Mouse (Mus musculus) myocyte (in vitro differentiated cells): ENCODE results near the gene Btbd35f7. TPM values are rescaled to one million over a fixed set of nuclear protein-coding genes. Genes with fewer than 3 reads are reported as not detected.
"Not testable (repeated sequence)": the region's sequence is repeated elsewhere in the genome, so short reads cannot be mapped to it uniquely, and the experiment has no call there.

Experiments
- H3K27me3 ChIP-seq: one replicate; pipeline ENCODE4 v1.6.1; 2011; ENCODE audit not compliant: control insufficient read depth, insufficient read depth, insufficient read length
- H3K36me3 ChIP-seq: one replicate; pipeline ENCODE4 v1.6.1; 2011; ENCODE audit not compliant: control insufficient read depth, insufficient read depth
- H3K4me2 ChIP-seq: one replicate; pipeline ENCODE4 v1.6.1; 2011; ENCODE audit warnings: low read depth, control low read depth
- H3K4me3 ChIP-seq: one replicate; pipeline ENCODE4 v1.5.1; 2011; ENCODE audit warnings: mild to moderate bottlenecking, control low read depth, moderate library complexity
- H3K79me2 ChIP-seq: one replicate; pipeline ENCODE4 v1.6.1; 2011; ENCODE audit not compliant: control insufficient read depth, insufficient read depth
- H3ac ChIP-seq: one replicate; pipeline ENCODE4 v1.6.1; 2011; ENCODE audit not compliant: control insufficient read depth, insufficient read length
- polyA plus RNA-seq: library from polyadenylated mRNA; unstranded; fragments of >200 nt; fragmentation: generic; extraction: Trizol; gene quantifications from one replicate; pipeline ENCODE4 v1.2.1, GENCODE M21; 2012; ENCODE audit warnings: missing spikeins

Gene Btbd35f7
- not detected for polyA plus RNA-seq

- not testable (repeated sequence) for H3K4me2 ChIP-seq, H3K36me3 ChIP-seq, H3K4me3 ChIP-seq, H3K27me3 ChIP-seq, H3K79me2 ChIP-seq, H3ac ChIP-seq
These were observed at the start of gene Btbd35f7 for GRCm38 (mm10) chrX:5668767-5669166. Gene Btbd35f7, plus strand, starts transcription at chrX:5669067.

Other genes with a start within 250 kb of the Btbd35f7 start
- gene Mycs, start 199.8 kb upstream of the Btbd35f7 start, polyA plus RNA-seq = not detected